Mouse (Mus musculus): ENCODE data around the gene Actb. TPM values are rescaled to one million over a fixed set of nuclear protein-coding genes. Genes with fewer than 3 reads are reported as not detected.

The Actb gene
- total and polyA plus RNA-seq, 2 experiments from 2014 or later: 5,744 to 19,349 TPM

GRCm38 (mm10) chr5:142873718-142874117, 32.8 kb downstream of the Actb start:
- WGBS: 96% methylated on average over 7 of the region's 7 CpGs
- TF ChIP-seq CTCF (IDR thresholded peaks at IDR 0.05; ENCODE audit: low read depth): peak; percentile 25; the same call in 1 of the 2 replicates
- Histone ChIP-seq H3K27ac (ENCODE audit: low read depth, low read length) (no peak overlapping the region), H3K4me3 (ENCODE audit: low read depth, low read length) (no peak overlapping the region), H3K9ac (no peak overlapping the region), H3K27me3 (ENCODE audit: insufficient read depth, low read length) (no peaks in the 10 kb centered on the region), H3K4me1 (ENCODE audit: insufficient read depth) (no peaks in the 10 kb centered on the region; the same call in 1 of the 2 replicates), H3K4me2 (ENCODE audit: low read depth) (no peak overlapping the region), H3K36me3 (ENCODE audit: insufficient read depth) (peaks cover 45% of the 10 kb centered on the region), H3K9me3 (ENCODE audit: low read length) (no peaks in the 10 kb centered on the region)
- no peak for DNase-seq
- no peak for ATAC-seq

- DNase-seq (no peak), ATAC-seq (peak; percentile 50; the same call in 1 of the 2 replicates)
- peaks cover 37% of the 10 kb centered on the region for H3K36me3 ChIP-seq (ENCODE audit: insufficient read depth)
- 41% methylated on average over 12 of the region's 12 CpGs for WGBS
- H3K4me2 ChIP-seq (ENCODE audit: low read depth): no peak overlapping the region
- H3K9ac ChIP-seq: no peak overlapping the region
- no peaks in the 10 kb centered on the region for H3K9me3 ChIP-seq (ENCODE audit: low read length)
- peak overlapping the region; percentile 24; the same call in 1 of the 2 replicates for H3K27ac ChIP-seq (ENCODE audit: low read depth, low read length)
- no peaks in the 10 kb centered on the region; the same call in 1 of the 2 replicates for H3K4me1 ChIP-seq (ENCODE audit: insufficient read depth)
- TF ChIP-seq CTCF (IDR thresholded peaks at IDR 0.05; ENCODE audit: low read depth): no peak
- no peak overlapping the region for H3K4me3 ChIP-seq (ENCODE audit: low read depth, low read length)
- H3K27me3 ChIP-seq (ENCODE audit: insufficient read depth, low read length): no peaks in the 10 kb centered on the region
Observed at GRCm38 (mm10) chr5:142871765-142872164, 34.8 kb downstream of the Actb start.

GRCm38 (mm10) chr5:142869463-142869862, 37.1 kb downstream of the Actb start:
- TF ChIP-seq CTCF (IDR thresholded peaks at IDR 0.05; ENCODE audit: low read depth): peak; percentile 66
- Histone ChIP-seq H3K4me1 (ENCODE audit: insufficient read depth) (no peaks in the 10 kb centered on the region; the same call in 1 of the 2 replicates), H3K4me2 (ENCODE audit: low read depth) (no peak overlapping the region), H3K27me3 (ENCODE audit: insufficient read depth, low read length) (no peaks in the 10 kb centered on the region), H3K27ac (ENCODE audit: low read depth, low read length) (peak overlapping the region; percentile 71), H3K9ac (no peak overlapping the region), H3K9me3 (ENCODE audit: low read length) (no peaks in the 10 kb centered on the region), H3K4me3 (ENCODE audit: low read depth, low read length) (no peak overlapping the region), H3K36me3 (ENCODE audit: insufficient read depth) (peaks cover 25% of the 10 kb centered on the region)
- DNase-seq (peak; percentile 76), ATAC-seq (peak; percentile 78)
- WGBS: 31% methylated on average over 13 of the region's 13 CpGs

GRCm38 (mm10) chr5:142857763-142858229, 48.8 kb downstream of the Actb start:
- H3K27me3 ChIP-seq (ENCODE audit: insufficient read depth, low read length): no peaks in the 10 kb centered on the region
- DNase-seq (peak; percentile 95), ATAC-seq (peak; percentile 87)
- no peaks in the 10 kb centered on the region for H3K36me3 ChIP-seq (ENCODE audit: insufficient read depth)
- H3K9me3 ChIP-seq (ENCODE audit: low read length): no peaks in the 10 kb centered on the region
- H3K4me3 ChIP-seq (ENCODE audit: low read depth, low read length): no peak overlapping the region
- peak overlapping the region; percentile 19; the same call in 1 of the 2 replicates for H3K4me2 ChIP-seq (ENCODE audit: low read depth)
- H3K9ac ChIP-seq: no peak overlapping the region
- TF ChIP-seq CTCF (IDR thresholded peaks at IDR 0.05; ENCODE audit: low read depth): no peak
- H3K4me1 ChIP-seq (ENCODE audit: insufficient read depth): peaks cover 6% of the 10 kb centered on the region; the same call in 1 of the 2 replicates
- WGBS: 13% methylated on average over 16 of the region's 16 CpGs
- H3K27ac ChIP-seq (ENCODE audit: low read depth, low read length): peak overlapping the region; percentile 85

GRCm38 (mm10) chr5:142856408-142856807, 50.1 kb downstream of the Actb start:
- Histone ChIP-seq H3K4me2 (ENCODE audit: low read depth) (no peak overlapping the region), H3K36me3 (ENCODE audit: insufficient read depth) (no peaks in the 10 kb centered on the region), H3K9me3 (ENCODE audit: low read length) (no peaks in the 10 kb centered on the region), H3K27ac (ENCODE audit: low read depth, low read length) (no peak overlapping the region), H3K4me3 (ENCODE audit: low read depth, low read length) (no peak overlapping the region), H3K4me1 (ENCODE audit: insufficient read depth) (peaks cover 6% of the 10 kb centered on the region; the same call in 1 of the 2 replicates), H3K9ac (no peak overlapping the region), H3K27me3 (ENCODE audit: insufficient read depth, low read length) (no peaks in the 10 kb centered on the region)
- no peak for ATAC-seq
- peak; percentile 41 for TF ChIP-seq CTCF (IDR thresholded peaks at IDR 0.05; ENCODE audit: low read depth)
- 82% methylated on average over 4 of the region's 4 CpGs for WGBS
- no peak for DNase-seq

GRCm38 (mm10) chr5:142854877-142855276, 51.7 kb downstream of the Actb start:
- TF ChIP-seq CTCF (IDR thresholded peaks at IDR 0.05; ENCODE audit: low read depth): peak; percentile 85
- H3K27me3 ChIP-seq (ENCODE audit: insufficient read depth, low read length): no peaks in the 10 kb centered on the region
- H3K4me3 ChIP-seq (ENCODE audit: low read depth, low read length): no peak overlapping the region
- no peaks in the 10 kb centered on the region for H3K36me3 ChIP-seq (ENCODE audit: insufficient read depth)
- ATAC-seq (peak; percentile 61), DNase-seq (peak; percentile 86)
- H3K27ac ChIP-seq (ENCODE audit: low read depth, low read length): no peak overlapping the region
- peaks cover 6% of the 10 kb centered on the region; the same call in 1 of the 2 replicates for H3K4me1 ChIP-seq (ENCODE audit: insufficient read depth)
- no peaks in the 10 kb centered on the region for H3K9me3 ChIP-seq (ENCODE audit: low read length)
- 73% methylated on average over 10 of the region's 10 CpGs for WGBS
- no peak overlapping the region for H3K9ac ChIP-seq
- H3K4me2 ChIP-seq (ENCODE audit: low read depth): no peak overlapping the region

GRCm38 (mm10) chr5:142853585-142853984, 53.0 kb downstream of the Actb start:
- TF ChIP-seq CTCF (IDR thresholded peaks at IDR 0.05; ENCODE audit: low read depth): no peak
- Histone ChIP-seq H3K4me1 (ENCODE audit: insufficient read depth) (peaks cover 6% of the 10 kb centered on the region; the same call in 1 of the 2 replicates), H3K27me3 (ENCODE audit: insufficient read depth, low read length) (no peaks in the 10 kb centered on the region), H3K4me3 (ENCODE audit: low read depth, low read length) (no peak overlapping the region), H3K9ac (no peak overlapping the region), H3K9me3 (ENCODE audit: low read length) (no peaks in the 10 kb centered on the region), H3K4me2 (ENCODE audit: low read depth) (no peak overlapping the region), H3K27ac (ENCODE audit: low read depth, low read length) (no peak overlapping the region), H3K36me3 (ENCODE audit: insufficient read depth) (no peaks in the 10 kb centered on the region)
- no peak for ATAC-seq
- DNase-seq: no peak
- WGBS: 79% methylated on average over 6 of the region's 6 CpGs

Other genes with a start within 250 kb of the Actb start
- gene Slc29a4, start 214.2 kb downstream of the Actb start, total RNA-seq (2014; rRNA removed): 67.8 and 76.4 TPM in 2 replicates
- gene Slc29a4, start 214.2 kb downstream of the Actb start, polyA plus RNA-seq (2015; fragmentation: Nextera tagmentation; extraction: Ambion mirVana): 104 and 107 TPM in 2 replicates
- 99.7 and 116 TPM in 2 replicates for gene Tnrc18, start 89.1 kb downstream of the Actb start, total RNA-seq (2014; rRNA removed)
- gene Tnrc18, start 89.1 kb downstream of the Actb start, polyA plus RNA-seq (2015; fragmentation: Nextera tagmentation; extraction: Ambion mirVana): 14.9 and 23.4 TPM in 2 replicates
- gene Fbxl18, start 11.3 kb downstream of the Actb start, total RNA-seq (2014; rRNA removed): 24.9 and 38.0 TPM in 2 replicates
- gene Fbxl18, start 11.3 kb downstream of the Actb start, polyA plus RNA-seq (2015; fragmentation: Nextera tagmentation; extraction: Ambion mirVana): 14.9 and 27.0 TPM in 2 replicates
- 394 and 457 TPM in 2 replicates for gene Fscn1, start 53.6 kb upstream of the Actb start, total RNA-seq (2014; rRNA removed)
- 522 and 558 TPM in 2 replicates for gene Fscn1, start 53.6 kb upstream of the Actb start, polyA plus RNA-seq (2015; fragmentation: Nextera tagmentation; extraction: Ambion mirVana)
- 35.2 and 41.0 TPM in 2 replicates for gene Rnf216, start 206.2 kb upstream of the Actb start, total RNA-seq (2014; rRNA removed)
- 25.9 and 29.3 TPM in 2 replicates for gene Rnf216, start 206.2 kb upstream of the Actb start, polyA plus RNA-seq (2015; fragmentation: Nextera tagmentation; extraction: Ambion mirVana)
- not detected in 2 replicates for gene Olfr718-ps1, start 240.8 kb upstream of the Actb start, total RNA-seq (2014; rRNA removed)
- gene Olfr718-ps1, start 240.8 kb upstream of the Actb start, polyA plus RNA-seq (2015; fragmentation: Nextera tagmentation; extraction: Ambion mirVana): not detected in 2 replicates

Measured in forebrain, postnatal 0 days (tissue).